ENCODE assay signal across 1 mouse cellular context in genomic region chr11:72376562-72376961, GRCm38 (mm10).
TF ChIP-seq lines count a peak whose summit lies in the region.

No protein-coding gene starts in this region.

TF ChIP-seq in MEL, 35 proteins besides CTCF, POLR2A, EP300 and RAD21 (continued from another document):
- TF ChIP-seq POLR2AphosphoS2 (IDR thresholded peaks at IDR 0.05; ENCODE audit: low read length) (no peak), SIN3A (IDR thresholded peaks at IDR 0.05; ENCODE audit: low read length) (0 out of 2 replicates have a peak, but pooled peaks have one; percentile 24), BHLHE40 (IDR thresholded peaks at IDR 0.05; ENCODE audit: borderline replicate concordance, low read depth, low read length) (no peak)
